Mouse (Mus musculus) embryonic fibroblast, embryonic 13.5 days (primary cell): ENCODE measurements around the gene Myo9b.

ENCODE experiments used
- CTCF ChIP-seq: IDR thresholded peaks from 2 replicates; pipeline ENCODE4 v1.5.1; 2011; ENCODE audit warnings: mild to moderate bottlenecking, control low read depth, low read length, moderate library complexity, borderline replicate concordance; ENCODE audit not compliant: insufficient read depth
- POLR2A ChIP-seq: IDR thresholded peaks from 2 replicates; pipeline ENCODE4 v1.6.1; 2011; ENCODE audit warnings: low read depth, mild to moderate bottlenecking, control low read depth, low read length, moderate library complexity

- TF ChIP-seq POLR2A (no peak), CTCF (no peak)
Observed at GRCm38 (mm10) chr8:71351117-71351516, 78.6 kb downstream of the Myo9b start.
